7 mouse cellular contexts compared by ENCODE assay signal in genomic region chr3:103057752-103058151, GRCm38 (mm10). TPM values are rescaled to one million over a fixed set of nuclear protein-coding genes. Genes with fewer than 3 reads are reported as not detected.
DNase-seq lines count a peak whose midpoint lies in the region; ATAC-seq lines count a peak whose summit lies in the region.

No protein-coding gene starts in this region.

- peak overlapping the region; percentile 55 for H3K4me2 ChIP-seq in midbrain, embryonic 15.5 days

- 1% methylated on average over 10 of the region's 10 CpGs for WGBS in midbrain, embryonic 15.5 days

- H3K36me3 ChIP-seq in midbrain, embryonic 15.5 days (replicated peaks) = peaks cover 38% of the 10 kb centered on the region

- no peaks in the 10 kb centered on the region for H3K9me3 ChIP-seq in midbrain, embryonic 15.5 days

- peak overlapping the region; percentile 92 for H3K27ac ChIP-seq in midbrain, embryonic 15.5 days

- H3K9ac ChIP-seq in midbrain, embryonic 15.5 days = peak overlapping the region; percentile 43

- ATAC-seq in erythroid progenitor cell, adult 5-6 weeks (replicated peaks; ENCODE audit: low FRiP score, poor library complexity, severe bottlenecking) = 0 out of 2 replicates have a peak, but pooled peaks have one; percentile 15
- ATAC-seq in inflammation-experienced regulatory T-cells, adult 6 months = peak; percentile 7
- ATAC-seq in midbrain, embryonic 15.5 days (replicated peaks) = peak; percentile 62

- no peaks in the 10 kb centered on the region for H3K27me3 ChIP-seq in midbrain, embryonic 15.5 days (replicated peaks)

- H3K4me3 ChIP-seq in midbrain, embryonic 15.5 days = peak overlapping the region; percentile 72

- H3K4me1 ChIP-seq in midbrain, embryonic 15.5 days = peaks cover 9% of the 10 kb centered on the region

- DNase-seq in ovary, postnatal 10 days (ENCODE audit: low spot score) = peak; percentile 4
- no peak for DNase-seq in ovary, postnatal 36 days (ENCODE audit: low spot score)
- no peak for DNase-seq in MN1 (ENCODE audit: low spot score)
- DNase-seq in thymus, adult 18-20 months = no peak

RNA-seq across cellular contexts. Expression of gene Nras, which starts 0.3 kb away (rescaled TPM):
- 33.9 and 46.5 TPM in 2 replicates for total RNA-seq in erythroid progenitor cell, adult 5-6 weeks (2015; ENCODE audit: low replicate concordance)
- 9.7 and 23.7 TPM in 2 replicates for total RNA-seq in erythroid progenitor cell, adult 5-6 weeks (2017; ENCODE audit: low replicate concordance)
- polyA plus RNA-seq in inflammation-experienced regulatory T-cells, adult 6 months (2017; shearing (Covaris generic)) = 100 to 1,000 TPM in 1 of 3 experiments, 10 to 100 TPM in 2; 97.0 to 127 (median 97.6) TPM
- polyA plus RNA-seq in midbrain, embryonic 15.5 days (2015; fragmentation: Nextera tagmentation; extraction: Ambion mirVana) = 92.6 and 93.0 TPM in 2 replicates

RNA-seq across cellular contexts. Expression of gene Ampd1, which starts 16.1 kb away (rescaled TPM):
- total RNA-seq in erythroid progenitor cell, adult 5-6 weeks (2015; ENCODE audit: low replicate concordance) = not detected in 2 replicates
- total RNA-seq in erythroid progenitor cell, adult 5-6 weeks (2017; ENCODE audit: low replicate concordance) = not detected in 2 replicates
- 1 to 10 TPM in 1 of 3 experiments, under 1 TPM in 1, not detected in 1; 0.63 to 1.0 TPM for polyA plus RNA-seq in inflammation-experienced regulatory T-cells, adult 6 months (2017; shearing (Covaris generic))
- polyA plus RNA-seq in midbrain, embryonic 15.5 days (2015; fragmentation: Nextera tagmentation; extraction: Ambion mirVana) = 0.06 TPM in 1 of 2 replicates, not detected in the other

RNA-seq across cellular contexts. Expression of gene Csde1, which starts 37.5 kb away (rescaled TPM):
- 107 and 167 TPM in 2 replicates for total RNA-seq in erythroid progenitor cell, adult 5-6 weeks (2015; ENCODE audit: low replicate concordance)
- 273 and 323 TPM in 2 replicates for total RNA-seq in erythroid progenitor cell, adult 5-6 weeks (2017; ENCODE audit: low replicate concordance)
- 100 to 1,000 TPM; 511 to 704 (median 664) TPM for polyA plus RNA-seq in inflammation-experienced regulatory T-cells, adult 6 months (2017; shearing (Covaris generic))
- polyA plus RNA-seq in midbrain, embryonic 15.5 days (2015; fragmentation: Nextera tagmentation; extraction: Ambion mirVana) = 351 and 378 TPM in 2 replicates

RNA-seq across cellular contexts. Expression of gene Dennd2c, which starts 44.7 kb away (rescaled TPM):
- 62.0 and 63.3 TPM in 2 replicates for total RNA-seq in erythroid progenitor cell, adult 5-6 weeks (2015; ENCODE audit: low replicate concordance)
- 52.8 and 55.1 TPM in 2 replicates for total RNA-seq in erythroid progenitor cell, adult 5-6 weeks (2017; ENCODE audit: low replicate concordance)
- 1 to 10 TPM in 2 of 3 experiments, under 1 TPM in 1; 0.24 to 1.4 (median 1.1) TPM for polyA plus RNA-seq in inflammation-experienced regulatory T-cells, adult 6 months (2017; shearing (Covaris generic))
- polyA plus RNA-seq in midbrain, embryonic 15.5 days (2015; fragmentation: Nextera tagmentation; extraction: Ambion mirVana) = 1.3 and 1.4 TPM in 2 replicates

Comparison
In these comparisons a context has a peak if more than half of its experiments do, and no peak if none do; other contexts are left out.
1. ATAC-seq: peak in every context shown above with its lines; median percentile 62 in midbrain, embryonic 15.5 days; 15 in erythroid progenitor cell, adult 5-6 weeks; 7 in inflammation-experienced regulatory T-cells, adult 6 months.